Mouse (Mus musculus) cerebellum, adult 2 months (tissue): ENCODE results near the gene Fam92a.
"Not testable (repeated sequence)": the region's sequence is repeated elsewhere in the genome, so short reads cannot be mapped to it uniquely, and the experiment has no call there.

Experiments used
- CTCF ChIP-seq: fragments of 200-500 bp; IDR thresholded peaks from 2 replicates; pipeline ENCODE4 v1.5.1; 2011; ENCODE audit warnings: low read depth, mild to moderate bottlenecking, control low read depth, low read length, moderate library complexity, borderline replicate concordance; ENCODE audit not compliant: insufficient read depth
- POLR2A ChIP-seq: fragments of 200-500 bp; IDR thresholded peaks from 2 replicates; pipeline ENCODE4 v1.6.1; 2011; ENCODE audit warnings: low read length, control low read depth, borderline replicate concordance; ENCODE audit not compliant: insufficient read depth

DNA sequence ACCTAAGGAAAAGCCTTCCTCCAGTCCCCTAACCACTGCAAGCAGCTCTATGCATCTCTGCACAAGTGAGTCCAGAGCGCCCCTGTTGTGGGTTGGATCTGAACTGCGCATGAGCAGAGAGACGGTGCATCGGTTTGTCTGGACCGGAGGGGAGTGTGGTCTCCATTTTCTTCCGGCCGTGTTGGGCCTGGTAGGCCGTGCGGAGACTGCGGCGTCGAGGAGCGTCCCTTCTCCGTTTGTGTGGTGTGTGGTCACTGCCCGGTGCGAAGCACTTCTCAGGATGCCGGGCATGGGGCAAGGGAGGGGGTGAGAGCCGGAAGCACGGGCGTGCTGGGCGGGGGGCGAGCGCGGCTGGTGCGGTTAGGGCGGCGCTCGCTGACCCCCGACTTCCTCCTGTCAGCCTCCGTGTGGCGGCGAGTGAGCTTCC, 31.7 kb downstream of the Fam92a start, which contains the start of gene Rbm12b1:
- peak; percentile 50 for TF ChIP-seq POLR2A
- TF ChIP-seq CTCF = not testable (repeated sequence)
